Mouse (Mus musculus): ENCODE results near the gene Nfkbia.

The Nfkbia gene

GRCm38 (mm10) chr12:55489986-55490721 lies 2.3 kb downstream of the Nfkbia start:
- no peak for DNase-seq

GRCm38 (mm10) chr12:55488661-55489447 lies 3.6 kb downstream of the Nfkbia start:
- no peak for DNase-seq

DNA sequence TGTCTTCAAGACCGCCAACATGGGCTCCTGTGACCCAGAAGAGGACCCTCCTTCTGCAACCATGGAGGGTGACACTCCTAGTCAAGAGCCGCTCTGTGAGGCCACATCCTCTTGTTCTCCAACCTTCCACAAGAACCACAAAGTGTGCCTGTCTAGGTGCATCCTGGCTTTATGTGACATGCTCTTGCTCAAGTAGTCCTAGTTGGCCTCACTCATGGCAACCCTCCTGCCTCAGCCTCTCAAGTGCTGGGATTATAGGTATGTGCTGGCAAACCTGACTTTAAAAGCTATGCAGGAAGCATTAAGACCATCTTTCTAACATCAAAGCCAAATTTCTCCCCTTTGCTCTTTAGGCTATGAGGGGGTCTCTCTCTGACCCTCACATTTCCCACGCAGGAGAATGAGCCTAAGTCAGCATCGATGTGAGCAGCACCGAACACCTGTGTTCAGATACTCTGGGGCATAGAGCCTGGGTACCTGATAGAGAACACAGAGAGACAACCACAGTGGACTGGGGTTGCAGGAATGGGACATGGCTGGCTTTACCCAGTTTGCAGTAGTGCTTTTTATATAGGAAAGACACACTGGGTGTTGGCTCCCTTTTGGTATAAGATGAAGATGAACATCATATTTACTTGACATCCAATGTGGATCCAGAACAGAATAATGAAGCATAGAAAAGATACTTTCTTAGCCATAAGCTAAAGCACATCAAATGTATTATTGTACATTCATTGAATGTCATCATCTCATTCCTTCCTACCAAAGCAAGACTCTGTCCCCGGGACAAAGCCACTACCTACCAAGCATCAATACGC lies 4.4 kb downstream of the Nfkbia start:
- DNase-seq, result no peak

DNA sequence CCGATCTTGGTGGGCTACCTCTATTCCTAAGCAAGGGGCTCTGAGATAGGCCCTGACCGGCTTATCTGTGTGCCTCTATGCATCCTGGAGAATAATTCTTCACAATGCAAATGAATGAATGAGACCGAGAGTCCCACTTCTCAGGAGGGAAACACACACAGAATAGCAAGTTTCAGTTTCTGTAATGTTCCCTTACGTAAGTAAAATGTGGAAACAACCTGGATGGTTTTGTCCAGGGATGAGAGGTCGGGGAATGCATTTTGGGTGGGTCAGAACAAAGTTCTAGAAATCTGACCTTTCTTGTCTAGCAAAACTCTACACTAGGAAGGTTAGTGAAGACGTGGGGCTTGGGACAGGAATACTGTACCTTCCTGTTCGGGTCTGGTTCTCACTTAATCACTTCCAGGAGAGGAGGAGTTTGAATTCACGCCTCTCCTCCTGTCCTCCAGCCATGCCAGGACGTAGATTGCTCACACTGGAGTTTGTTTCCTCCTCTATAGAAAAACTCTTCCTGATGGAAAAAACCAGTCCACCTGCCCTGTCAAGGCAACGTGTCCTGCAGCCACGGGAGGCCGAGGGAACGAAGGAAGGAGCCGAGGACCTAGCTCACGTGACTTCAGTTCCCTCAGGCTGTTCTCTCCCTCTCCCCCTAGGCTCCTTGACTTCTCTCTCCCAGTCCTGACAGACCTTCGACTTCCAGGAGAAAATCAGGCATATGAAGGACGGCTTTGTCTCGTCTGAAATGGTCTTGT lies 5.3 kb downstream of the Nfkbia start:
- peak; percentile 46 for DNase-seq

DNA sequence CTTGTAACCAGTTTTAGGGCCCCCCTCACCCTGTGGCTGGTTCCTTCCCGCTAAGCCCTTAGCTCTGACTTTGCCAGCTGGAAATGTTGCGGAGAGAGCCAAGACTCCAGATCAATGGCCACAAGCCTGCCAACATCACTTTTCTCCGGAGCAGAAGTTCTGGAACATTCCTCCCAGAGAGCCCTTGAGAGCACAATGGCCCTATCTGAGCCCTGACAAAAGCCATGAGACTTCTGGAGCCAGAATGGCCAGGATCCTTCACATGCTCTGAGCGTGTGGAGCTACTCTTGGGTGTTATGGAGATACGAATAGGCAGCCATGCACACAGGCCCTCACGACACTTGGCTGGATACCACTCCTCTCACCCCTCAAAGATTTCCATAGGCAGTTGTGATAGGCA lies 7.6 kb downstream of the Nfkbia start:
- DNase-seq, result no peak

GRCm38 (mm10) chr12:55484079-55484774 lies 8.2 kb downstream of the Nfkbia start:
- no peak for DNase-seq

- DNase-seq, result no peak
Measured at GRCm38 (mm10) chr12:55483591-55483990, 8.9 kb downstream of the Nfkbia start.

DNA sequence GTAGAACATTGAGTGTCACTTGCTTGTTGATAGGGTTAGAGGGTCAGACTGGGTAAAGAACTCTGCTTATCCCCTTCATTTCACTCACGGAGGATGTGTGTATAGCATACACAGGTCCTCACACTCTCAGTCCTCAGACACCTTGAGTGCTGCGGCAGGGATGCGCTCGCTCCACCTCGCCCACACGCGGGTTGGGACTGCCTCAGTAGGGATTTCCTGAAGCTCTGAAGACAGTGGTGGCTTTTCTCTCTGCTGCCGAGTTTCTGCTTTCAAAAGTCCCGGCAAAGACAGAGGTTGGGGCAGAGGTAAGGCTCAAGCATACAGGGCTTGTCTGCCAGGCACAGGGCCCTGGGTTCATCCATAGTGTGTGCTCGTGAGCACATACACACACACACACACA lies 9.7 kb downstream of the Nfkbia start:
- no peak for DNase-seq

DNA sequence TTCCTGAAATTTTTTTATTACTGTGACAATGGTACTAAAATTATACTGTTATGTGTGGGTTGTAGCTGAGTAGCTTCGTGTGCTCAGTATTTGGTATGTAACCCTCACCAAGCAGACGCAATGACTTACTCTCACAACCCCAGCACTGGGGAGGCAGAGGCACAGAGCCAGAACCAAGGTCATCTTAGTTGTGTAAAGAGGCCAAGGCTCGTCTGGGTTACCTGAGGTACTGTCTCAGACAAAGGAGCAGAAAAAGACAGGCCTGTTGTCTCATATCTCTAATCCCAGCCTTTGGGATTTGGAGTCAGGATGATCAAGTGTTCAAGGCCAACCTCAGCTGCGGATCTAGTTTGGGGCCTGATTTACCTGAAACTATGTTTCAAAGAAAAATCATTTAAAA lies 10.7 kb downstream of the Nfkbia start:
- no peak for DNase-seq

GRCm38 (mm10) chr12:55480471-55481153 lies 11.8 kb downstream of the Nfkbia start:
- no peak for DNase-seq

DNA sequence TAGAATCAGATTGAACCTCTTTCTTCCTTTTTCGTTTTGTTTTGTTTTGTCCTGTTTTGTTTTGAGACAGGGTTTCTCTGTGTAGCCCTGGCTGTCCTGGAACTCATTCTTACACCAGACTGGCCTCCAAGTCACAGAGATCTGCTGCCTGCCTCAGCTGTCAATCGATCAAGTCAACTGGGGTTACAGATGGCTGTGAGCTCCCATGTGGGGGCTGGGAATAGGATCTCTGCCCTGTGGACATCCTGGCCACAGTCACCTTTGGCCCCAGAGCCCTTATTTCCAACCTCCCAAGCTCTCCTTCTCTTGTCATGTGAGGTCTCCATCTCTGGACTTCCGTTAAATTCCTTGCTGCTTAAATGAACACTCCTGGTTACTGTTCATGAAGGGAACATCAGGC lies 13.5 kb downstream of the Nfkbia start:
- DNase-seq, result no peak

DNA sequence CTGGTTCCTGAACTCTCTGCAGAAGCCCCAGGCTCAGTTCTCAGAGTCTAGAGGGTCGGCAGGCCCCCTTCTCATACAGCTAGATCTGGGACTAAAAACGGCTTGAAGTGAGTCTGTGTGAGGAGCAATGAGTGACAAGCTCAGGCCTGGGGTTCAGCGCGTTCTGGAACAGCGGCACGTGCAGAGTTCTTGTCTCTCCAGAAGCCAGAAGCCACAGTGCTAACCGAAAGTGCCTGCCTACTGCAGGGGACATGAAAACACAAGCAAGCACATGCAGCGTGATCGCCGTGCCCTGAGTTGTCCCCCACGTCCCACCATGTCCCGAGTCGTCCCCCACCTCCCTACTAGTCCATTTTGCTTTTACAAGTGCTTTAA lies 18.3 kb downstream of the Nfkbia start:
- no peak for DNase-seq

DNA sequence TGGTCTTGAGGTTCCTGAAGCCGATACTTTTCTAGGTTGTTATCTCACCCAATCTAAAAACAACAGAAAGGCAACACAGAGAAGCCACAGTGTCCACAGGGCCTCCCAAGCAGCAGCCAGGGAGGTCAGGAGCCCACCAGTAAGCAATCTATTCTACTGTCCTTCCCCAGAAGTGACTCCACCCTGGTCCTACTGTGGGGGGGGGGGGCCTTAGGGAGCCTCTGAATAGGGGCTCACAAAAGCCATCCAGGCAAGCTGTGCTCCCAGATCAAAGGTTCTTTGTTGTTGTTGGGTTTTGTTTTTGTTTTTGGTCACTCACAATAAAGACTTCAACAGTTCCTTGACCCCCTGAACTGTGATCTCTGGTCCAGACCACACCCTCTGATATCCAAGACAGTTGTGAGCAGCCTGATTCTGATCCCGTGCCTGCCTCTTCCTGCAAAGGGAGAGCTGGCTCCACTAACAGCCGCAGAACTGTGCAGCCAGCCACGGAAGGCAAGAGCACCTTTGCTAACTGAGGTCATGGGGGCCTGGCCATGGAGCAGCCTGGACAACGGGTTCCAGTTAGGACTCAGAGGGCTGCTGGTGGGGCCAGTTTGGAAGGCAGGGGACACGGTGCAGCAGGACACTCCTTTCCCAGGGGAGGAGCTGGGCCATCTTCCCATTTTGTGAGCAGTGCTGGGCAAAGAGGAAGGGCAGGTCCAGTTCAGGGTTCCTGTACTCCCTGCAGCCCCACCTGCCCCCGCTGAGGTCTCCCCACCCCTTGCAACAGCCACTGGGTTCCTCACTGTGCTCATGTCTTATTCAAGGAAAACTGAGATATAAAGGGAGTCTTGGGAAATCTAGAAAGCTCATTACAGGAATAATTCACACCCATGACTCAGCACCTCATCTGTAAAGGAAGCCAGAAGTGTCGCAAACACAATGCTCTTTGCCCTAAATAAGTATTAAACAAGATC lies 18.9 kb downstream of the Nfkbia start:
- peak; percentile 86 for DNase-seq

GRCm38 (mm10) chr12:55471344-55471743 lies 21.1 kb downstream of the Nfkbia start:
- DNase-seq, result no peak

GRCm38 (mm10) chr12:55470442-55470841 lies 22.0 kb downstream of the Nfkbia start:
- no peak for DNase-seq

- DNase-seq, result no peak
Measured at GRCm38 (mm10) chr12:55467331-55468180, 24.9 kb downstream of the Nfkbia start.

GRCm38 (mm10) chr12:55466816-55467215 lies 25.6 kb downstream of the Nfkbia start:
- DNase-seq, result no peak

GRCm38 (mm10) chr12:55466088-55466701 lies 26.3 kb downstream of the Nfkbia start:
- DNase-seq, result no peak

Data from kidney, adult 11 months (tissue).